Mouse (Mus musculus): ENCODE results near the gene Npb.
"Not testable (repeated sequence)": the region's sequence is repeated elsewhere in the genome, so short reads cannot be mapped to it uniquely, and the experiment has no call there.

Npb gene

GRCm38 (mm10) chr11:120608241-120609034 lies at the start of gene Npb:
TSS of gene Npb (plus strand) at chr11:120608477.
- no peak for DNase-seq (ENCODE audit: low spot score in 2 of 2)

- not testable (repeated sequence) for DNase-seq (ENCODE audit: low spot score in 2 of 2)
Measured at GRCm38 (mm10) chr11:120558843-120559242, 49.4 kb upstream of the Npb start.

DNA sequence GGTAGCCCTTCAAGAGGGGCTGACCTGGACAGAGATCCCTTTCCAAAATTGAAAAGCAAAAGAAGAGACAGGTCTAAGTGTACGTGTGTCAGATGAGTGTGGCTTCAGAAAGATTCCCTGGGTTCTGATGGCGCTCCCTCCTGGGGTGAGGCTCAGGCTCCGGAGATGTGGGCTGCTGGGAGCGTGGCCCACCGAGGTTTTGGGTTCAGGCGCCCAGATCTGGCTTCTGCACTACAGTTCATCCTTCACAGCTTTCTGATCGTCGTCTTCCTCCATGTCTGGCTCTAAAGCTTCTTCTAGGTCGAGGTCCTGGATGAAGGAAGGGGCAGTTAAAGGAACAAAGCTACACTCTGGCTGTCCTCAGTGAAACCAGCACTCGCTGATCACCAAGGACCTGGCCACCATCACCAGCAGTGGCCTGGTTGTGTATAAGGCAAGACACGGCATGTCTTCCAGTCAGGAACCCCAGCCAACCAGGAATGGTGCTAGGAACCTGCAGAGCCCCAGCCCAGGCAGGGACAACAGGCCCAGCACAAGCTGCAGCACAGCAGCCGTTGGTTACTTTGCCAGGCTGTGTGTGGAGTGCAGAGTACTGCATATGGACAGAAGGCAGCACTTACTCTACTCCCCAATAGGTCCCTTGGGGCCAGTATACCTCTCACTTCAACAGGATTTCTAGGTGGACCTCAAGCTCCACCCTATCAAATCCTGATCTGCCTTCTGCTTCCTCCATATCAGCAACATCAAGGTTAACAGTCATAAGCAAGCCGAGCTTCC lies 47.1 kb upstream of the Npb start:
- DNase-seq (ENCODE audit: low spot score in 2 of 2) = no peak

DNA sequence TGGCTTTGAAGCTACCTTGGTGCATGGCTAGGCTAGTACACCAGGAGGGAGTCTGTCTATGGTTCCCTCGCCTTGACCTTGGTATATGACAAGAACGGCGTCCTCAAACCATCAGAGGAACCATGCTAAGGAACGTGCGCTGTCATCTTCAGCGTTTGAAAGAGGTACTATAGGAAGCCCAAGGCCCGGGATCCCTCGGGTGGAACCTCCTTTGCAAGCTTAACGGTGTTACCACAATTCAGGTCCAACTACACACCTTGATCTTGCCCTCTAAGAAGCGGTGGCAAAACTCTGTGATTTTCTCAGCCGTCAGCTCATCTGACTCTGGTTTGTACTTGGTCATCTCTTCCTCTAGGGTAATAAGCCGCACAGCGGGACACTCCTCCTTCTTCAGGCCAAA lies 45.3 kb upstream of the Npb start:
- DNase-seq (ENCODE audit: low spot score in 2 of 2) = no peak

DNA sequence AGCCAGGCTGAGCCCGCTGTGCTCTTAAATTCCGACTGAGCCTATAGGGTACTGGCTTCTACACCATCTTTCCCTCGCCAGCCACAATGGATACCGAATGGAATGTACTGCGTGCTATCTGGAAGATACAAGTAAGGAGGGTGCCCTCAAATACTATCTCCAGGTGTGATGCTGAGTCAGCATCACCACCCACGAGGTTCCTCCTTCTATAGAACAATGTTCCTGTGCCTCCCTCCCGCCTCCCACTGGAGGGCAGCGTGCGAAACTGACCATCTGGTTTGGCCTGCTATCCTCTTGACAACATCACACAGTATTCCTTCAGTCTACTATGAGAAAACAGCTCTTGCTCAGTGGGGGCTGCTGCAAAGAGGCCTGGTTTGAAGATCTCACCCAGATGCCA lies 43.2 kb upstream of the Npb start:
- DNase-seq (ENCODE audit: low spot score in 2 of 2) = no peak

- DNase-seq (ENCODE audit: low spot score in 2 of 2) = no peak
Measured at GRCm38 (mm10) chr11:120568324-120568723, 40.0 kb upstream of the Npb start.

DNA sequence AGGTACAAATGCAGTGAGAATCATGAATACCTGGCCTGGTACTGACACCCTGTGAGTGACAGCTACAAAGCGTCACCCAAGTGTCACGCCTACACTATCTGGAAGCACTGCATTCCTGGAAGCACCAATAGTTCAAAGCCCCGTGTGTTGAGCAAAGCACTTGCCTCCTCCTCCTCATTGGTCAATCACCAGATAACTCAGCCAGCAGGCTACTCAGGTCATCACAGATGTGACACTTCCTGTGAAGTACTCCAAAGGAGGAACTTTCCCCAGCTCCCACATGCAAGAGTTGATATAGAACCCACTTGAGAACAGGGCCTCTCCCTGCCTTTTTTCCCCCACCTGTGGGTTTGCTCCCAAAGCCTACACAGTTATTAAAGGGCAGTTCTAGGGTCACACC lies 37.2 kb upstream of the Npb start:
- no peak for DNase-seq (ENCODE audit: low spot score in 2 of 2)

DNA sequence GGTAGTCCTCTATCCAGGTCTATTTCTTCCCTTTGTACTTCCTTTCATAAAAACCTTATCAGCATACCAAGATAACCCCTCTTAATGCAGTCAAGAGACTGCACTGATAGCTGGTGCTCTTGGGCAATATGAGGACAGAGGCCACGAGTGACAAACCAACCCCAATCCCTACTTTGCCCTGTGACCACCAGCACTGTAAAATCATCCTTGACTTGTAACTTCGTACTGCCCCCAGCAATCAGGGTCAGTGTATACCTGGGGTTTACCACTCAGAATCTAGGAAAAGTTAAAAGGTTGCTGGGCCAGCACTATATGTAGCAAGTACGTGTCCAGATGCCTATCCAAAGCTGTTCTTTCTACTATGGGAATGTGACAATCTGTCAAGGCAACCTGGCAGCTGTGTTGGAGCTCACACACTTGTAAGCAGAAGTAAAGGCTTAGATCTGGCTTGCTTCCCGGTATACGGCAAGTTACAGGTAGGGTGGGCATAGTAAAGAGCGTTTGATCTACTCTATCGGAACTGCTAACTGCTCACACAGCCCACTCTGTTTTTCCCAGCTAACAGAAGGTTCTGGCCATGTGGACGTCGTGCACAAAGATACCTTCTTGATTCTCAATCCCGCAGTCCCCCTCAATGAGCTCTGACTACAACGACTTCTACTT lies 36.4 kb upstream of the Npb start:
- no peak for DNase-seq (ENCODE audit: low spot score in 2 of 2)

GRCm38 (mm10) chr11:120572417-120572751 lies 35.9 kb upstream of the Npb start:
- DNase-seq (ENCODE audit: low spot score in 2 of 2) = no peak

- DNase-seq (ENCODE audit: low spot score in 2 of 2) = peak; percentile 100
Measured at GRCm38 (mm10) chr11:120572752-120573584, 35.3 kb upstream of the Npb start, which contains the start of gene P4hb. TSS of gene P4hb (minus strand) at chr11:120573253.

DNA sequence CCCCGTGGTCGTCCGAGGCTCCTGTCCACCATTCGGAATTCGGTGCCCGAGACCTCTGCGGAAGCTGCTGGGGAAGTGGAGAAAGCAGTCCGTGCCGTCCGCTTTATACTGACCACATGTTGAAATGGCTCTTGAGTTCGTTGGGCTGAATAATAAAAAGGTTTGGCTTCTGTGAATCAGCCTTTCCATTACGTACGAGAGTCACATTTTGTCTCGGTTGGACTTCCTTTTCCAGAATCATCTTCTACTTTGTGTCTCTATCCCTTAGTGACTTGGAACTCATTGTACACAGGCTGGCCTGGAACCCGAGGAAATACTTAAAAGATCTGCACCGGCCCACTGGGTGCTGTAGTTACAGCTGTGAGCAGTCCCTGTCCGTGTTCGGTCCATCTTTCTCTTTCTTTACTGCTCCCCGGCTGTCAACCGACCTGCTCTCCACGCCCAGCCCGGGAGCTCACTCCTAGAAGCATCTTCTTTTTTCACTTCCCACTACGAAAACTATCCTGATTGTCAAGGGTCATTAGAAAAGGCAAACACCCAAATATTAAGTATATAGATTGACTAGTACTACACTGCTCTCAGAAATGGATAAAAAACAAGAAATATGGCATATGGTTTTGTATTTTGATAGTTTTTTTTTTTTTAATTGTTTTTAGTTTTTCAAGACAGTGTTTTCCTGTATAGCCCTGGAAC lies 34.5 kb upstream of the Npb start:
- no peak for DNase-seq (ENCODE audit: low spot score in 2 of 2)

- no peak for DNase-seq (ENCODE audit: low spot score in 2 of 2)
Measured at GRCm38 (mm10) chr11:120574278-120574600, 34.0 kb upstream of the Npb start.

DNA sequence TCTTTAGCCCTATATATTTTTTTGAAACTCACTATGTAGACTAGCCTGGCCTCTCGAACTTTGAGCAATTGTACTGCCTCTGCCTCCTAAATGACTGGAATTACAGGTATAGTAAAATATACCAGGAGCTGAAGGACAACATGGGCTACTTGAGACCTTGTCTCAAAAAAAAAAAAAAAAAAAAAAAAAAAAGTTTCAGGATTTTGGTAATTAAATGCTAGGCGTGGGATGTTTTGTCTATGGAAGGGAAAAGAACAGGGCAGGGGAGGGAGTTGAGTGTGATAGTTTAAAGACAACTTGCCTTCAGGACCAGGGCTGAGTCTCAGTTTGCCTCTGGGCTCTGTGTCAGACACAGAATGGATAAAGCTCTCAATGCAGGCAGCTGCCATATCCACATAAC lies 33.2 kb upstream of the Npb start:
- no peak for DNase-seq (ENCODE audit: low spot score in 2 of 2)

DNA sequence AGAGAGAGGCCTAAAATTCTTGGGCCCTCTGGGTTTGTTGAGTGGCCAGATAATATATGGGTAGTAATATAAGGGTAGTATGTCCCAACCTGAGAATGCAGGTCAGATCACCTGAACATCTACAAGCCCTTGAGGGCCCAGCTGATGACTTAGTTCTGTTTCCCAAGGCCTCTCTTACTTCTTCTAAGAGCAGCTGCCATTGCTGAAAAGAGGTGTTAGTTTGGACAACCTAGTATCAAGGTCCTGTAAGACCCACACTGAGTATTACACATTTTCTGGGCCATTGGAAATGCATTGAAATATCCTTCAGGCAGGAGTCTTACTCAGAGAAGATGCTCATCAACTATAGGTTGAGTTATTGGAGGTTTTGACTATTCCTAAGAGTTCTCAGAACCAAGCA lies 32.3 kb upstream of the Npb start:
- no peak for DNase-seq (ENCODE audit: low spot score in 2 of 2)

GRCm38 (mm10) chr11:120576365-120576981 lies 31.8 kb upstream of the Npb start:
- DNase-seq (ENCODE audit: low spot score in 2 of 2) = no peak

DNA sequence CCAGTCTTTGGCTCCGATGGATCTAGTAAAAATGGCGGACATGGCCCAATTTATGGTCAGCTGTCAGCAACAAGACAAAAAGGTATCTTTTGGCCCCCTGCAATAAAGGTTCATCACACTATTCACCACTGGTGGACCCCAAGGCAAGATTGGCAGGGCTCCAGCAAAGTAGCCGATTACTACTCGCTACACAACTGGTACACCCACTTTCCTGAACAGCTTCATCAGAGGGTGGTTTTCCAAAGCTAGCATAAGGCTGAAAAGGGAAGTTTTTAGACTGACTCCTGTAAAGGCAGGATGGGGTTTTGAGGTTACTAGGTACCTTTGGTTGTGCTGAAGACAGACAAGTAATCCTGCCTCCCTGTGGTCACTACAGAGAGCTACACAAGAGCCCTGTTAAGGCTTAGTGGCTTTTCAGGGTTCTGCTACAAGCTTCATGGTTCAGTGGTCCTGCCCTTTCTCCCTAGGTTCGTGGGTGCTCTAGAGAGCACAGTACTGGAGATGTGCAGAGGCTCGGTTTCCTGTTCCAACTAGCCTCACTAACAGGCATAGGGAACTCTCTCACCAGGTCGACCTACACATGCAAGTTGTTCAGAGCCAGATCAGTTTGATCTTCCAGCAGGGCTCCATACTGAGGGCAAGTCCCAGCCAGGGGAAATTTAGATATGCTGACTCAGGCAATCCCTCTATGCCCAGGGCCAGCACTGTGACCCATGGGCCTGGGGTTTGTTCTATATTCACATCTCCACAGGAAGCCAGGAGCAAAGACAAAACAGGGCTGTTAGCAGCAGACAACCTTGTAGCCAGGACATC lies 30.9 kb upstream of the Npb start:
- DNase-seq (ENCODE audit: low spot score in 2 of 2) = no peak

DNA sequence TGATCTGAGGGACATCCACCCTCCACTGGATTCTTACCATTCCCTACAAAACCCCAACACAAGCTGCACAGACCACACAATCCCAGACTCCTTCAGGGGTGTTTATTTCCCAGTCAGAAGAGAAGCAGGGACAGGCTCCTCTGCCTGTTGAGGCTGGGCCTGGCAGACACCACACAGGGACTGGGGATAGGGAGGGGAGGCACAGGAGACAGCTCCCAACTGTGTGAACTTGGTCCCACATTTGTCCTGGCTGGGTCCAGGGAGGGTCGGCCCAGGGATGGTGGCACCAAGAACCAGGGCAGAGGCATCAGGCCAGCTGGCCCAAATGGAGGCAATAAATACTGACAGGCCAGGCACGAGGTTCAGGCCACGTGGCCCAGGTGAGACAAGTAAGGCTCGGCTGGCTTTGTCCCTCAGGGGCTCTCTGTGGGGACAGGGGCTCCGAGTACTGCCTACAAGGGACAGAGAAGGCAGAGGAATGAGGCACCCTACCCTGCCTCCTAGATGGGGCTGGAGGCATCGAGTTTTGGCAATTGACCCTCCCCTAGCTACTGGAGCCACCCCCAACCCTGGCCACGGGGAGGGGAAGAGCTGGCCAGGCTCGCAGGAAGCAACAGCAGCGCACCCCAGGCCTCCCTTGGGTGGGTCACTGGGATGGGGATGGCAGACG lies 30.1 kb upstream of the Npb start:
- DNase-seq (ENCODE audit: low spot score in 2 of 2) = no peak

- DNase-seq (ENCODE audit: low spot score in 2 of 2) = no peak
Measured at GRCm38 (mm10) chr11:120578694-120579243, 29.5 kb upstream of the Npb start.

All from frontal cortex, postnatal 14 days (tissue).